Mouse (Mus musculus): ENCODE results near the gene Trim29. TPM values are rescaled to one million over a fixed set of nuclear protein-coding genes. Genes with fewer than 3 reads are reported as not detected.

The Trim29 gene
- total RNA-seq (2021) = under 1 TPM; 0.22 to 0.34 TPM
- long read RNA-seq, experiment 1, transcript Trim29-201 (9 exons, 2,735 nt) = major isoform, 7 of 11 reads
- long read RNA-seq, experiment 1, partial matches to known transcripts = 1 of 11 reads
- long read RNA-seq, experiment 1, other reads (novel, unspliced or antisense) = 2 of 11 reads
- long read RNA-seq, experiment 2 = 0 reads

GRCm38 (mm10) chr9:43310538-43310937 is at the start of gene Trim29:
Trim29 (plus strand) TSS chr9:43310848.
- no peak for DNase-seq (ENCODE audit: low spot score in 2 of 2)

- peak in 1 of 2 experiments; percentile 17 for DNase-seq (ENCODE audit: low spot score in 2 of 2)
Observed at GRCm38 (mm10) chr9:43261124-43261907, 49.3 kb upstream of the Trim29 start.

GRCm38 (mm10) chr9:43261941-43262340 is 48.7 kb upstream of the Trim29 start:
- peak in 1 of 2 experiments; percentile 14 for DNase-seq (ENCODE audit: low spot score in 2 of 2)

GRCm38 (mm10) chr9:43262390-43262789 is 48.3 kb upstream of the Trim29 start:
- DNase-seq (ENCODE audit: low spot score in 2 of 2) = peak in 1 of 2 experiments; percentile 12

- peak in 1 of 2 experiments; percentile 15 for DNase-seq (ENCODE audit: low spot score in 2 of 2)
Observed at GRCm38 (mm10) chr9:43262811-43263550, 47.7 kb upstream of the Trim29 start.

GRCm38 (mm10) chr9:43263946-43264451 is 46.6 kb upstream of the Trim29 start:
- peak; percentile 29 to 70 for DNase-seq (ENCODE audit: low spot score in 2 of 2)

GRCm38 (mm10) chr9:43265194-43265593 is 45.5 kb upstream of the Trim29 start:
- DNase-seq (ENCODE audit: low spot score in 2 of 2) = peak in 1 of 2 experiments; percentile 14

GRCm38 (mm10) chr9:43267357-43267756 is 43.3 kb upstream of the Trim29 start:
- peak in 1 of 2 experiments; percentile 16 for DNase-seq (ENCODE audit: low spot score in 2 of 2)

GRCm38 (mm10) chr9:43269166-43269565 is 41.5 kb upstream of the Trim29 start:
- no peak for DNase-seq (ENCODE audit: low spot score in 2 of 2)

- no peak for DNase-seq (ENCODE audit: low spot score in 2 of 2)
Observed at GRCm38 (mm10) chr9:43270723-43271252, 39.9 kb upstream of the Trim29 start.

GRCm38 (mm10) chr9:43271761-43272518 is 38.7 kb upstream of the Trim29 start:
- DNase-seq (ENCODE audit: low spot score in 2 of 2) = no peak

GRCm38 (mm10) chr9:43273735-43274134 is 36.9 kb upstream of the Trim29 start:
- peak in 1 of 2 experiments; percentile 50 for DNase-seq (ENCODE audit: low spot score in 2 of 2)

GRCm38 (mm10) chr9:43284284-43284683 is 26.4 kb upstream of the Trim29 start:
- peak; percentile 78 to 84 for DNase-seq (ENCODE audit: low spot score in 2 of 2)

GRCm38 (mm10) chr9:43285281-43285680 is 25.4 kb upstream of the Trim29 start:
- no peak for DNase-seq (ENCODE audit: low spot score in 2 of 2)

GRCm38 (mm10) chr9:43286870-43287269 is 23.8 kb upstream of the Trim29 start:
- peak; percentile 68 to 70 for DNase-seq (ENCODE audit: low spot score in 2 of 2)

GRCm38 (mm10) chr9:43293058-43293457 is 17.6 kb upstream of the Trim29 start:
- no peak for DNase-seq (ENCODE audit: low spot score in 2 of 2)

GRCm38 (mm10) chr9:43300394-43300793 is 10.3 kb upstream of the Trim29 start:
- no peak for DNase-seq (ENCODE audit: low spot score in 2 of 2)

- DNase-seq (ENCODE audit: low spot score in 2 of 2) = no peak
Observed at GRCm38 (mm10) chr9:43302989-43303388, 7.7 kb upstream of the Trim29 start.

- no peak for DNase-seq (ENCODE audit: low spot score in 2 of 2)
Observed at GRCm38 (mm10) chr9:43305882-43306281, 4.8 kb upstream of the Trim29 start.

GRCm38 (mm10) chr9:43309087-43309872 is 1.4 kb upstream of the Trim29 start:
- DNase-seq (ENCODE audit: low spot score in 2 of 2) = no peak
